Mouse (Mus musculus) spleen, postnatal 36 days (tissue): Measurements from ENCODE around the gene Zdhhc6.

Experiments
- DNase-seq, 2 experiments: peaks; one replicate each; pipeline ENCODE4 v3.0.0; 2022; ENCODE audit warnings: low spot score in 2 of 2, mixed read lengths in 1 of 2

The Zdhhc6 gene

GRCm38 (mm10) chr19:55305024-55305423 lies 10.8 kb downstream of the Zdhhc6 start:
- DNase-seq, result no peak

GRCm38 (mm10) chr19:55300525-55300924 lies 15.3 kb downstream of the Zdhhc6 start:
- DNase-seq, result no peak

DNA sequence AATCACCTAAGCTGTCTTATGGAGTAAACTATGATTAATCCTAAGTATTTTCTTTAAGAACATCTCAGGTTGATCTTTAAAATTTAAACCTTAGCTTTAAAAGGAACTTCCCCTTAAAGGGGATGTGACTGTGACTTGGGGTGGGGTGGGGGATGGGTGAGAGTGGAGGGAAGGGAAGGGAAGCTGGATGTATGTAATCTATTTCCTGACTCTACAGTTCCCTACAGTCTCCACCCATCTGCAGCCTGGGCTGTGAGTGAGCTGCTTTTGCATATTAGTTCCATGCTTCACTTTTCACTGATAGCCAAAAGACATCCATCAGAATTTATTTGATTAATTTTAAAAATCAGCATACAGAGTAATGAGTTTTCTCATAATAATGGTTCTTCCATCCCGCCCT lies 16.5 kb downstream of the Zdhhc6 start:
- DNase-seq, result no peak

DNA sequence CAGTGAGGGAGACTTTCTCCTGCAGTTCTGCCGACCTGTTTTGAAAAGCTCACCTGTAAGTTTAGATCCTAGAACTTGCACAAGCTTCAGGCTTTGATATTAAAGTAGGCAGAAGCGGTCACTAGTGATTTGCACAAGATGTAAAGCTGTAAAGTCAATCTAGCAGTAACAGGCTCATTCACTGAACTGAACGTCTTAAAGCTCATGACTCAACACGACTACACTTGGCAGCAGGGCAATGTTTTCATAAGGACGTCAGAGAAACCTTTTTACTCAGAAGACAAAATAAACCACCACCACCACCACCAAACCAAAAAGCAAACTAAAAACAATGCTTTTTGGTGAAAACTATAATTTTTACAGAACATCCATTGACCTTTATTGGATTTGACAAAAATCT lies 17.9 kb downstream of the Zdhhc6 start:
- DNase-seq, result no peak

- DNase-seq, result no peak
Measured at GRCm38 (mm10) chr19:55297489-55297888, 18.3 kb downstream of the Zdhhc6 start.

DNA sequence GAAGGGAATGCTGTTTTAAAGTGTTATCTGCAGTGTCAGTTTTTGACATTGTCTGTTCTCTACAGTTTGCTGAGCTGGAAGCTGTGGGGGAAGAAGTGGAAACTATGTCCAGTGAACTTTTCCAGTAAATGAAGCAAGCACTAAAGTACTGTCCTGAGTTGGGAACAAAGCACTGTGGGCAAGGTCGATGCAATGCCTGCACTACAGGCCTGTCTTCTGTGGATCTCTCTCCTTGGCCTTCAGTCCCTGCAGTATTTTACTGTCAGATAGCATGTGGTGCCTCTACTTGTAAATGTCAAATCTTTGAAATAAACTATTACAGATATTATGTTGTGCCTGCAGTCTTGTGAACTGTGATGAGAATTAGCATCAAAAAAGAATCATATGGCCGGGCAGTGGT lies 19.5 kb downstream of the Zdhhc6 start:
- DNase-seq, result no peak

- DNase-seq, result no peak
Measured at GRCm38 (mm10) chr19:55295556-55295955, 20.3 kb downstream of the Zdhhc6 start.

DNA sequence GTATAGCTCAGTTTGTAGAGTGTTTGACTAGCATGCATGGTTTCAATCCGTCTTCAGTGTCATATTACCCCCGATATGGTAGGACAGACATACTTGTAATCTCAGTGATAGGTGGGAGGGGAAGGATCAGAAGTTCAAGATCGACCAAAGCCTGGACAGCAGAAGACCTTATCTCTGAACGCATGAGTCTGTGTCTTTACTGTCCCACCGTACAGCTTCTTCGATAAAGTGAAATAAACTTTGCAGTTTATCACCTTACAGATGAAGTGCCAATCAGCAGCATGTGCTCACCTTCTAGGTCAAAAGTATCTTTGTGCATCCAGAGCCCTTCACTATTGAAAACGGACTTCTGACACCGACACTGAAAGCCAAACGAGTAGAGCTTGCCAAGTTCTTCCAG lies 20.8 kb downstream of the Zdhhc6 start:
- DNase-seq, result no peak

DNA sequence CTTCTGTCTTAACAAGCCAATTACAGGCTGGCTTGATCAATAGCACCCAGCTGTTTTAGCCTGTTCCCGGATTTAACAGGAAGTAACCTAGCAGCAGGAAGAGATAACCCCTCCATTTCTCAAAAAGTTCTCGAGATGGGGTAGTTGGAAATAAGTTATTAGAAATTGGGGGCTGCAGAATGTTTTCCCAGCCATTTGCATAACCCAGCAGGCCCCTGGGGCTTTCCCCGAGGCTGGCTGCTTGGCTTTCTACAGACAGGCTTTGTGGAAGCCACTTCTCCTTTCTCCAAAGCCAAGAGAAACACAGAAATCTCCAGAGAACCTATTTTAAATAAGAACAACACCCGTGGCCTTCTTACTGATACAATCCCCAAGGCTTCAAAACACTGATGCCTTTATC lies 22.7 kb downstream of the Zdhhc6 start:
- no peak for DNase-seq

GRCm38 (mm10) chr19:55292210-55292850 lies 23.5 kb downstream of the Zdhhc6 start:
- no peak for DNase-seq

- DNase-seq, result no peak
Measured at GRCm38 (mm10) chr19:55290621-55291270, 25.1 kb downstream of the Zdhhc6 start.

- no peak for DNase-seq
Measured at GRCm38 (mm10) chr19:55288974-55289373, 26.9 kb downstream of the Zdhhc6 start.

GRCm38 (mm10) chr19:55286034-55286433 lies 29.8 kb downstream of the Zdhhc6 start:
- DNase-seq, result no peak

GRCm38 (mm10) chr19:55284093-55284492 lies 31.7 kb downstream of the Zdhhc6 start:
- DNase-seq, result peak; percentile 41 to 58

- DNase-seq, result no peak
Measured at GRCm38 (mm10) chr19:55276770-55277169, 39.1 kb downstream of the Zdhhc6 start.

- no peak for DNase-seq
Measured at GRCm38 (mm10) chr19:55276100-55276499, 39.7 kb downstream of the Zdhhc6 start.

DNA sequence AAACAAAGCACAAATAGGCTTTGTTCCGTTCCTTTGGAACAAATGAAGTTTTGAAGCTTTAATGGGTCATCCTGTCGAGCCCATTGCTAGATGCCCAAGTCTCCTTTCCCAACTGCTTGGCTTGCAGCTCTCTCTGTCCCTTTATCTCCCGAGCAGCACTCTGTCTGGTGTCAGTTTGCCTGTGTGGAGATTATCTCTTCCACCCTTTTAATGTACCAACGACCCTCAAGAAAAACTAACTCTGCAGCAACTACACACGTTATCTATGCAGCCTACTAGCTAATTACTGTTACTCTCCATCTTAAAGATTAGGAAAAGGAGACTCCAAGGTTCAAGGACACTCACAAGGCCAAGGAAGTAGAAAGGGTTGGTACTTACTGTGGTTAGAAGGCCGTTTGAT lies 42.5 kb downstream of the Zdhhc6 start:
- peak in 1 of 2 experiments; percentile 28 for DNase-seq

- no peak for DNase-seq
Measured at GRCm38 (mm10) chr19:55271448-55271847, 44.4 kb downstream of the Zdhhc6 start.

- no peak for DNase-seq
Measured at GRCm38 (mm10) chr19:55269051-55269450, 46.8 kb downstream of the Zdhhc6 start.

- DNase-seq, result no peak
Measured at GRCm38 (mm10) chr19:55268150-55268549, 47.7 kb downstream of the Zdhhc6 start.

GRCm38 (mm10) chr19:55266786-55267185 lies 49.0 kb downstream of the Zdhhc6 start:
- DNase-seq, result no peak

- no peak for DNase-seq
Measured at GRCm38 (mm10) chr19:55265269-55265668, 50.6 kb downstream of the Zdhhc6 start.

DNA sequence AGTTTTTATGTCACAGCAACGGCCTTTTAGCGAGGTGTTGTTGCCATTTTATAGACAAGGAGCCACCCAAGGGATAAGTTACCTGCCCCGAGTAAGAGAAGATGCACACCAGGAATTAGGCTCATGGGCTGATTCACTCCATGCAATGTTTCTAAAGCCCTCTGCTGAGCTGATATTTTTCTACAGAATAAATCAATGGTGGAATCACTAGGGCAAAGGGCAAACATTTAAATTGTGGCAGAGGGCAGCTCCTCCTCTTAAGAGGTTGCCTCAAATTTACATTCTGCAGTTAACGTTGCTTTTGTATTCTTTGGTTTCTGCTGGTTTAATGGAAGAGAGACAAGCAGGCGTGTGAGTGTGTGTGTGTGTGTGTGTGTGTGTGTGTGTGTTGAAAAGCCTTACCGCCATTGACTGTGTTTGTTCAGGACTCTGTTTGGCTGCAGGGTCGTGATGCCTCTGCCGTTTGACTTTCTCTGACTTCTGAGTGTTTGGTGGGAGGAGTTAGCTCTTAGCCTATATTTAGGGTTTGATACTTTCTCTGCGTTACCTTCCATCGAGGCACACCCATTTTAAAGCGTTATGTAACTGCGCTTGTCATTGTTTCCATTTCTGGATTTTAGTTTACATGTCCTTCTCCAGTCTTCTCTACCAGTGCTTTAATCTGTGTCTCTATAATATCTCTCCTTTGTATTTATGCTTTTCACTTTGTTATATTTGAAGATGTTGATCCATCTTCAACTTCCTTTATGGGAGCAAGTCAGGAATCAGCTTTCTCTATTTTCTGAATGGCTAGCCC lies 55.2 kb downstream of the Zdhhc6 start:
- DNase-seq, result no peak
